Mouse (Mus musculus): ENCODE results near the gene Actrt2. TPM values are rescaled to one million over a fixed set of nuclear protein-coding genes. Genes with fewer than 3 reads are reported as not detected.

Gene Actrt2
- polyA plus RNA-seq, 1 experiment from 2014 or later, result not detected

GRCm38 (mm10) chr4:154683068-154683752 is 15.5 kb upstream of the Actrt2 start:
- Histone ChIP-seq H3K4me1 (replicated peaks) (peaks cover 4% of the 10 kb centered on the region), H3K36me3 (no peaks in the 10 kb centered on the region), H3K9ac (replicated peaks) (no peak overlapping the region), H3K4me2 (no peak overlapping the region), H3K27me3 (peaks cover 4% of the 10 kb centered on the region; the same call in 1 of the 2 replicates), H3K9me3 (no peaks in the 10 kb centered on the region), H3K4me3 (replicated peaks) (no peak overlapping the region), H3K27ac (no peak overlapping the region)
- 84% methylated on average over 5 of the region's 5 CpGs for WGBS
- ATAC-seq (ENCODE audit: insufficient number of reproducible peaks, insufficient read depth, low FRiP score, low TSS enrichment, low read depth), result no peak

GRCm38 (mm10) chr4:154682311-154682710 is 14.6 kb upstream of the Actrt2 start:
- Histone ChIP-seq H3K9me3 (no peaks in the 10 kb centered on the region), H3K4me1 (replicated peaks) (peaks cover 4% of the 10 kb centered on the region), H3K27ac (no peak overlapping the region), H3K4me2 (no peak overlapping the region), H3K36me3 (no peaks in the 10 kb centered on the region), H3K9ac (replicated peaks) (no peak overlapping the region), H3K27me3 (no peaks in the 10 kb centered on the region), H3K4me3 (replicated peaks) (no peak overlapping the region)
- ATAC-seq (ENCODE audit: insufficient number of reproducible peaks, insufficient read depth, low FRiP score, low TSS enrichment, low read depth), result no peak
- WGBS, result 59% methylated on average over 14 of the region's 14 CpGs

GRCm38 (mm10) chr4:154675441-154676000 is 7.9 kb upstream of the Actrt2 start:
- H3K27ac ChIP-seq, result peak overlapping the region; percentile 83
- H3K27me3 ChIP-seq, result no peaks in the 10 kb centered on the region
- H3K36me3 ChIP-seq, result no peaks in the 10 kb centered on the region
- ATAC-seq (ENCODE audit: insufficient number of reproducible peaks, insufficient read depth, low FRiP score, low TSS enrichment, low read depth), result no peak
- 60% methylated on average over 10 of the region's 10 CpGs for WGBS
- no peak overlapping the region for H3K9ac ChIP-seq (replicated peaks)
- H3K4me1 ChIP-seq (replicated peaks), result peaks cover 51% of the 10 kb centered on the region
- no peak overlapping the region for H3K4me3 ChIP-seq (replicated peaks)
- no peaks in the 10 kb centered on the region for H3K9me3 ChIP-seq
- H3K4me2 ChIP-seq, result no peak overlapping the region

- ATAC-seq (ENCODE audit: insufficient number of reproducible peaks, insufficient read depth, low FRiP score, low TSS enrichment, low read depth), result no peak
- WGBS, result 25% methylated on average over 15 of the region's 15 CpGs
- peak overlapping the region; percentile 83 for H3K27ac ChIP-seq
- H3K27me3 ChIP-seq, result no peaks in the 10 kb centered on the region
- no peak overlapping the region for H3K4me3 ChIP-seq (replicated peaks)
- peaks cover 57% of the 10 kb centered on the region for H3K4me1 ChIP-seq (replicated peaks)
- no peaks in the 10 kb centered on the region for H3K9me3 ChIP-seq
- H3K36me3 ChIP-seq, result no peaks in the 10 kb centered on the region
- no peak overlapping the region for H3K9ac ChIP-seq (replicated peaks)
- H3K4me2 ChIP-seq, result peak overlapping the region; percentile 43
Measured at GRCm38 (mm10) chr4:154674966-154675365, 7.3 kb upstream of the Actrt2 start.

- no peak for ATAC-seq (ENCODE audit: insufficient number of reproducible peaks, insufficient read depth, low FRiP score, low TSS enrichment, low read depth)
- Histone ChIP-seq H3K4me3 (replicated peaks) (no peak overlapping the region), H3K9me3 (no peaks in the 10 kb centered on the region), H3K27me3 (no peaks in the 10 kb centered on the region), H3K4me1 (replicated peaks) (peaks cover 61% of the 10 kb centered on the region), H3K27ac (peak overlapping the region; percentile 83), H3K36me3 (no peaks in the 10 kb centered on the region), H3K4me2 (peak overlapping the region; percentile 43), H3K9ac (replicated peaks) (no peak overlapping the region)
- 5% methylated on average over 12 of the region's 12 CpGs for WGBS
Measured at GRCm38 (mm10) chr4:154674541-154674940, 6.9 kb upstream of the Actrt2 start.

GRCm38 (mm10) chr4:154673986-154674385 is 6.3 kb upstream of the Actrt2 start:
- H3K9ac ChIP-seq (replicated peaks), result no peak overlapping the region
- H3K4me1 ChIP-seq (replicated peaks), result peaks cover 66% of the 10 kb centered on the region
- H3K27me3 ChIP-seq, result no peaks in the 10 kb centered on the region
- H3K27ac ChIP-seq, result peak overlapping the region; percentile 83; the same call in 1 of the 2 replicates
- no peak overlapping the region for H3K4me3 ChIP-seq (replicated peaks)
- no peaks in the 10 kb centered on the region for H3K36me3 ChIP-seq
- H3K4me2 ChIP-seq, result peak overlapping the region; percentile 43; the same call in 1 of the 2 replicates
- WGBS, result 57% methylated on average over 4 of the region's 4 CpGs
- ATAC-seq (ENCODE audit: insufficient number of reproducible peaks, insufficient read depth, low FRiP score, low TSS enrichment, low read depth), result no peak
- H3K9me3 ChIP-seq, result no peaks in the 10 kb centered on the region

GRCm38 (mm10) chr4:154672027-154672426 is 4.4 kb upstream of the Actrt2 start:
- no peaks in the 10 kb centered on the region for H3K36me3 ChIP-seq
- H3K4me3 ChIP-seq (replicated peaks), result no peak overlapping the region
- H3K27me3 ChIP-seq, result peaks cover 6% of the 10 kb centered on the region; the same call in 1 of the 2 replicates
- H3K9ac ChIP-seq (replicated peaks), result no peak overlapping the region
- peak overlapping the region; percentile 19; the same call in 1 of the 2 replicates for H3K4me2 ChIP-seq
- peaks cover 67% of the 10 kb centered on the region for H3K4me1 ChIP-seq (replicated peaks)
- H3K27ac ChIP-seq, result peak overlapping the region; percentile 90
- 0 out of 2 replicates have a peak, but pooled peaks have one; percentile 16 for ATAC-seq (ENCODE audit: insufficient number of reproducible peaks, insufficient read depth, low FRiP score, low TSS enrichment, low read depth)
- 8% methylated on average over 1 of the region's 1 CpGs for WGBS
- no peaks in the 10 kb centered on the region for H3K9me3 ChIP-seq

- H3K4me2 ChIP-seq, result 0 out of 2 replicates have a peak overlapping the region, but pooled peaks have one; percentile 19
- H3K9ac ChIP-seq (replicated peaks), result no peak overlapping the region
- H3K27ac ChIP-seq, result peak overlapping the region; percentile 90
- 0 out of 2 replicates have a peak, but pooled peaks have one; percentile 62 for ATAC-seq (ENCODE audit: insufficient number of reproducible peaks, insufficient read depth, low FRiP score, low TSS enrichment, low read depth)
- H3K4me3 ChIP-seq (replicated peaks), result no peak overlapping the region
- no peaks in the 10 kb centered on the region for H3K36me3 ChIP-seq
- WGBS, result 13% methylated on average over 8 of the region's 8 CpGs
- H3K9me3 ChIP-seq, result no peaks in the 10 kb centered on the region
- H3K4me1 ChIP-seq (replicated peaks), result peaks cover 67% of the 10 kb centered on the region
- peaks cover 12% of the 10 kb centered on the region; the same call in 1 of the 2 replicates for H3K27me3 ChIP-seq
Measured at GRCm38 (mm10) chr4:154671232-154671912, 3.7 kb upstream of the Actrt2 start.

- no peak overlapping the region for H3K4me2 ChIP-seq
- 55% methylated on average over 12 of the region's 12 CpGs for WGBS
- H3K9ac ChIP-seq (replicated peaks), result no peak overlapping the region
- H3K4me1 ChIP-seq (replicated peaks), result peaks cover 72% of the 10 kb centered on the region
- H3K27ac ChIP-seq, result 0 out of 2 replicates have a peak overlapping the region, but pooled peaks have one; percentile 19
- peaks cover 26% of the 10 kb centered on the region for H3K27me3 ChIP-seq
- ATAC-seq (ENCODE audit: insufficient number of reproducible peaks, insufficient read depth, low FRiP score, low TSS enrichment, low read depth), result no peak
- H3K4me3 ChIP-seq (replicated peaks), result no peak overlapping the region
- H3K9me3 ChIP-seq, result no peaks in the 10 kb centered on the region
- H3K36me3 ChIP-seq, result no peaks in the 10 kb centered on the region
Measured at GRCm38 (mm10) chr4:154662681-154663215, 4.9 kb downstream of the Actrt2 start.

GRCm38 (mm10) chr4:154661256-154661655 is 6.4 kb downstream of the Actrt2 start:
- ATAC-seq (ENCODE audit: insufficient number of reproducible peaks, insufficient read depth, low FRiP score, low TSS enrichment, low read depth), result no peak
- peaks cover 77% of the 10 kb centered on the region for H3K4me1 ChIP-seq (replicated peaks)
- H3K27me3 ChIP-seq, result peaks cover 14% of the 10 kb centered on the region
- no peak overlapping the region for H3K4me3 ChIP-seq (replicated peaks)
- H3K9me3 ChIP-seq, result no peaks in the 10 kb centered on the region
- no peak overlapping the region for H3K4me2 ChIP-seq
- 36% methylated on average over 6 of the region's 6 CpGs for WGBS
- no peaks in the 10 kb centered on the region for H3K36me3 ChIP-seq
- no peak overlapping the region for H3K27ac ChIP-seq
- H3K9ac ChIP-seq (replicated peaks), result no peak overlapping the region

GRCm38 (mm10) chr4:154660025-154660424 is 7.6 kb downstream of the Actrt2 start:
- H3K4me1 ChIP-seq (replicated peaks), result peaks cover 73% of the 10 kb centered on the region
- no peak for ATAC-seq (ENCODE audit: insufficient number of reproducible peaks, insufficient read depth, low FRiP score, low TSS enrichment, low read depth)
- no peaks in the 10 kb centered on the region for H3K9me3 ChIP-seq
- H3K27me3 ChIP-seq, result peaks cover 11% of the 10 kb centered on the region
- no peak overlapping the region for H3K4me2 ChIP-seq
- H3K4me3 ChIP-seq (replicated peaks), result no peak overlapping the region
- H3K36me3 ChIP-seq, result no peaks in the 10 kb centered on the region
- H3K9ac ChIP-seq (replicated peaks), result no peak overlapping the region
- H3K27ac ChIP-seq, result no peak overlapping the region

All from limb, embryonic 12.5 days (tissue).